Comparison of ENCODE assay signal across 1 mouse cellular context in genomic region chr1:175692246-175692996, GRCm38 (mm10).
TF ChIP-seq lines count a peak whose summit lies in the region.

Gene Opn3 (minus strand): TSS chr1:175692776.
Gene Chml (minus strand): TSS chr1:175692901.

TF ChIP-seq in CH12.LX, 34 proteins besides CTCF, POLR2A, EP300 and RAD21 (continued from another document):
- TF ChIP-seq ELF1 (IDR thresholded peaks at IDR 0.05; ENCODE audit: low read depth, low read length) (peak; percentile 90), UBTF (IDR thresholded peaks at IDR 0.05; ENCODE audit: low read depth, low read length) (no peak), RCOR1 (conservative IDR thresholded peaks at IDR 0.05; ENCODE audit: low read depth, low read length) (no peak), TCF12 (IDR thresholded peaks at IDR 0.05; ENCODE audit: low read depth, low read length) (peak; percentile 78), MXI1 (IDR thresholded peaks at IDR 0.05; ENCODE audit: low read depth, low read length) (peak; percentile 25; the same call in 1 of the 2 replicates), E2F4 (IDR thresholded peaks at IDR 0.05; ENCODE audit: insufficient replicate concordance, low read depth, low read length) (no peak), USF2 (conservative IDR thresholded peaks at IDR 0.05; ENCODE audit: low read depth, low read length) (no peak), CHD2 (IDR thresholded peaks at IDR 0.05; ENCODE audit: low read length) (no peak), ZKSCAN1 (IDR thresholded peaks at IDR 0.05; ENCODE audit: borderline replicate concordance, low read depth, low read length) (no peak), ETS1 (conservative IDR thresholded peaks at IDR 0.05; ENCODE audit: low read depth, low read length) (no peak), GABPA (IDR thresholded peaks at IDR 0.05; ENCODE audit: insufficient replicate concordance, low read depth, low read length) (no peak), SIN3A (IDR thresholded peaks at IDR 0.05; ENCODE audit: low read length) (no peak), MAFK (IDR thresholded peaks at IDR 0.05; ENCODE audit: insufficient replicate concordance, low read length) (no peak), BHLHE40 (IDR thresholded peaks at IDR 0.05; ENCODE audit: low read depth, low read length) (no peak), JUN (IDR thresholded peaks at IDR 0.05; ENCODE audit: insufficient read depth, low read depth, low read length) (no peak), MAZ (IDR thresholded peaks at IDR 0.05; ENCODE audit: low read depth, low read length) (no peak), KAT2A (IDR thresholded peaks at IDR 0.05; ENCODE audit: insufficient replicate concordance, low read length) (no peak), MAX (IDR thresholded peaks at IDR 0.05; ENCODE audit: low read length) (0 out of 2 replicates have a peak, but pooled peaks have one; percentile 13)
